Mouse (Mus musculus): ENCODE data around the gene Chpf. TPM values are rescaled to one million over a fixed set of nuclear protein-coding genes. Genes with fewer than 3 reads are reported as not detected.

Gene Chpf
- polyA plus RNA-seq, 1 experiment from 2014 or later: 38.6 TPM

GRCm38 (mm10) chr1:75510154-75510553 lies 31.0 kb upstream of the Chpf start:
- Histone ChIP-seq H3K27ac (ENCODE audit: low read length) (no peak overlapping the region), H3K9ac (replicated peaks; ENCODE audit: low read length) (no peak overlapping the region), H3K27me3 (ENCODE audit: insufficient read depth, low read length) (no peaks in the 10 kb centered on the region), H3K4me3 (ENCODE audit: low read length) (no peak overlapping the region), H3K36me3 (ENCODE audit: insufficient read depth, low read length) (no peaks in the 10 kb centered on the region), H3K4me1 (ENCODE audit: insufficient read depth, low read length) (peaks cover 38% of the 10 kb centered on the region), H3K9me3 (ENCODE audit: low read length) (no peaks in the 10 kb centered on the region), H3K4me2 (replicated peaks; ENCODE audit: low read depth, low read length) (no peak overlapping the region)
- ATAC-seq (ENCODE audit: low FRiP score, low TSS enrichment): no peak
- WGBS: 74% methylated on average over 5 of the region's 5 CpGs

- no peak overlapping the region for H3K4me2 ChIP-seq (replicated peaks; ENCODE audit: low read depth, low read length)
- no peak for ATAC-seq (ENCODE audit: low FRiP score, low TSS enrichment)
Measured at GRCm38 (mm10) chr1:75509586-75509985, 30.5 kb upstream of the Chpf start.

GRCm38 (mm10) chr1:75507006-75507405 lies 27.9 kb upstream of the Chpf start, which contains the start of gene Inha:
Inha (plus strand) TSS chr1:75507077.
- Histone ChIP-seq H3K4me3 (ENCODE audit: low read length) (peak within 1 kb of the TSS; percentile 67), H3K4me1 (ENCODE audit: insufficient read depth, low read length) (peaks cover 58% of the 10 kb centered on the region), H3K27me3 (ENCODE audit: insufficient read depth, low read length) (no peaks in the 10 kb centered on the region), H3K36me3 (ENCODE audit: insufficient read depth, low read length) (peaks cover 13% of the 10 kb centered on the region), H3K4me2 (replicated peaks; ENCODE audit: low read depth, low read length) (peak within 1 kb of the TSS; percentile 96), H3K27ac (ENCODE audit: low read length) (peak within 1 kb of the TSS; percentile 98), H3K9me3 (ENCODE audit: low read length) (no peaks in the 10 kb centered on the region), H3K9ac (replicated peaks; ENCODE audit: low read length) (peak within 1 kb of the TSS; percentile 86)
- no peak for ATAC-seq (ENCODE audit: low FRiP score, low TSS enrichment)
- 41% methylated on average over 10 of the region's 10 CpGs for WGBS

More at GRCm38 (mm10) chr1:75509586-75509985, 30.5 kb upstream of the Chpf start:
- no peaks in the 10 kb centered on the region for H3K36me3 ChIP-seq (ENCODE audit: insufficient read depth, low read length)
- no peaks in the 10 kb centered on the region for H3K27me3 ChIP-seq (ENCODE audit: insufficient read depth, low read length)
- H3K4me3 ChIP-seq (ENCODE audit: low read length): no peak overlapping the region
- H3K4me1 ChIP-seq (ENCODE audit: insufficient read depth, low read length): peaks cover 44% of the 10 kb centered on the region
- 62% methylated on average over 20 of the region's 20 CpGs for WGBS
- no peak overlapping the region for H3K9ac ChIP-seq (replicated peaks; ENCODE audit: low read length)
- H3K9me3 ChIP-seq (ENCODE audit: low read length): no peaks in the 10 kb centered on the region
- 0 out of 2 replicates have a peak overlapping the region, but pooled peaks have one; percentile 25 for H3K27ac ChIP-seq (ENCODE audit: low read length)

GRCm38 (mm10) chr1:75505956-75506831 lies 27.1 kb upstream of the Chpf start, which contains the start of gene Obsl1:
Obsl1 (minus strand) TSS chr1:75506452.
- ATAC-seq (ENCODE audit: low FRiP score, low TSS enrichment): peak; percentile 95
- under 1% methylated on average over 63 of the region's 65 CpGs for WGBS
- no peaks in the 10 kb centered on the region for H3K27me3 ChIP-seq (ENCODE audit: insufficient read depth, low read length)
- H3K36me3 ChIP-seq (ENCODE audit: insufficient read depth, low read length): peaks cover 21% of the 10 kb centered on the region
- peak within 1 kb of the TSS; percentile 98 for H3K27ac ChIP-seq (ENCODE audit: low read length)
- no peaks in the 10 kb centered on the region for H3K9me3 ChIP-seq (ENCODE audit: low read length)
- peaks cover 50% of the 10 kb centered on the region for H3K4me1 ChIP-seq (ENCODE audit: insufficient read depth, low read length)
- peak within 1 kb of the TSS; percentile 86 for H3K9ac ChIP-seq (replicated peaks; ENCODE audit: low read length)
- H3K4me2 ChIP-seq (replicated peaks; ENCODE audit: low read depth, low read length): peak within 1 kb of the TSS; percentile 96
- H3K4me3 ChIP-seq (ENCODE audit: low read length): peak within 1 kb of the TSS; percentile 67

DNA sequence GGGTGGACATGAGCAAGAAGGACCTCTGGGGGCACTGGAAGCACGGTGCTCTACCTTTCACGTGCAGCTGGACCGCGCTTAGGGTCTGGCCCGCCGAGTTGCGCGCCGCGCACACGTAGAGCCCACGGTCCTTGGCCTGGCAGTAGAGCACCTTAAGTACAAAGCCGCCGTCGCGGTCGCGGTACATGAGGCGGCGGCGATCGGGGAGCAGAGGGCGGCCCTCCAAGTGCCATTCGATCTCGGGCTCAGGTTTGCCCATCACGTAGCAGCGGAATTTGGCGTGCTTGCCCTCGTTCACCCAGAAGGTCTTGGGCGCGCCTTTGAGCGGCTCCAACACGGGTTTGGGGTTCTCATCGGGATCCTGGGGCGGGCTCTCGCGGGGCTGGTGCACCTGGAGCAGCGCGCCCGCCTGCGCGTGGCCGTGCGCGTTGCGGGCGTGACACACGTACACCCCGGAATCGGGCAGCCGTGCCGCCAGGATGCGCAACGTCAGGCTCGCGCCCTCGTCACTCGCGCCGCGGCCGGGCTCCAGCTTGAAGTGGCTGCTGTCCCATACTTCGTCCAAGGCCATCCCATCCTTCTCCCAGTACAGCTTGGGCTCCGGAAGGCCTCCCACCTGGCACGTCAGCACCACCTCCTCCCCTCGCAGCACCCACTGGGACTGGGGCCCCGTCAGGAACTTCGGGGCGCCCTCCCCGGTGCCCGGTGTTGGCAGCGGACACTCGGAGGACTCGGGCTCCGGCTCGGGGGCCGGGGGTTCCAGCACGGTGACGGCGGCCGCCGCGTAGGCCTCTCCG lies 26.2 kb upstream of the Chpf start:
- under 1% methylated on average over 84 of the region's 84 CpGs for WGBS
- Histone ChIP-seq H3K9ac (replicated peaks; ENCODE audit: low read length) (peak overlapping the region; percentile 86), H3K4me1 (ENCODE audit: insufficient read depth, low read length) (peaks cover 42% of the 10 kb centered on the region), H3K36me3 (ENCODE audit: insufficient read depth, low read length) (peaks cover 29% of the 10 kb centered on the region), H3K4me3 (ENCODE audit: low read length) (peak overlapping the region; percentile 67), H3K27ac (ENCODE audit: low read length) (peak overlapping the region; percentile 98), H3K27me3 (ENCODE audit: insufficient read depth, low read length) (no peaks in the 10 kb centered on the region), H3K4me2 (replicated peaks; ENCODE audit: low read depth, low read length) (peak overlapping the region; percentile 96), H3K9me3 (ENCODE audit: low read length) (no peaks in the 10 kb centered on the region)
- ATAC-seq (ENCODE audit: low FRiP score, low TSS enrichment): peak; percentile 44

DNA sequence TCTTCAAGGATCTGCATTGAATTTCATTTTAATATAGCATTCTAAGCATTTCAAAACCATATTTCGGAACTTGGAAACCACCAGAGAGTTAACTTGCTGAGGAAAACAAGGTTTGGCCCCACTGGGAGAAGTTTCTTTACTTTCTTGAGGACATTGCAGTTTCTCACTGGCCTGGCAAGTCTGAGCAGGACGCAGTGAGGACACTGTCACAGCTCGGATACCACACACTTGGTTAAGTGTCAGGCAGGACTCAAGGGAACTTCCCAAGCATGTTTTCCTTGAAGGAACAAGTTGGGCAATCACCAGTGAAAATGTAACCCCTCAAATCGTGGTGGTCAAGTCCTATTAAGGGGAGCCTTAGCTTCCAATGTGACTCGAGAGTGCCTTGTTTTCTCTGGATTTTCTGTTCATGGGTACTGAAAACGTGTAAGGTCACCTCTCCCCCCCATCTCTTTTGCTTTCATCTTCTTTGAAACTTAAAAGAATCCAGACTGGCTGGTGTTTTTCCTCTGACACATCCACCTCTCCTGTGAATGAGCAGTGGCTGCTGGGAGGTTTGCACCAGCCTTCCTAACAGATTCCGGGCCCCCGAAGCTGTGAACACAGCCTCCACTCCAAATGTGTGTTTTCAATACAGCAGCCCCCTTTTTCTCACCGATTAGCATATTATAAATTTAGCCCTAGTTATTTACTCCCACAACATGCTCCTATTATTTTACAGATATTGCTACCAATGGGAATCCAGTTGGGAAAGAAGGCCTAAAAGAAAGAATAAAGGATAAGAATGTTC lies 25.3 kb upstream of the Chpf start:
- H3K9ac ChIP-seq (replicated peaks; ENCODE audit: low read length): peak overlapping the region; percentile 86; the same call in 1 of the 2 replicates
- peaks cover 37% of the 10 kb centered on the region for H3K4me1 ChIP-seq (ENCODE audit: insufficient read depth, low read length)
- H3K27ac ChIP-seq (ENCODE audit: low read length): no peak overlapping the region
- H3K9me3 ChIP-seq (ENCODE audit: low read length): no peaks in the 10 kb centered on the region
- no peak for ATAC-seq (ENCODE audit: low FRiP score, low TSS enrichment)
- no peaks in the 10 kb centered on the region for H3K27me3 ChIP-seq (ENCODE audit: insufficient read depth, low read length)
- peaks cover 38% of the 10 kb centered on the region for H3K36me3 ChIP-seq (ENCODE audit: insufficient read depth, low read length)
- 52% methylated on average over 9 of the region's 9 CpGs for WGBS
- H3K4me2 ChIP-seq (replicated peaks; ENCODE audit: low read depth, low read length): peak overlapping the region; percentile 96
- peak overlapping the region; percentile 67 for H3K4me3 ChIP-seq (ENCODE audit: low read length)

DNA sequence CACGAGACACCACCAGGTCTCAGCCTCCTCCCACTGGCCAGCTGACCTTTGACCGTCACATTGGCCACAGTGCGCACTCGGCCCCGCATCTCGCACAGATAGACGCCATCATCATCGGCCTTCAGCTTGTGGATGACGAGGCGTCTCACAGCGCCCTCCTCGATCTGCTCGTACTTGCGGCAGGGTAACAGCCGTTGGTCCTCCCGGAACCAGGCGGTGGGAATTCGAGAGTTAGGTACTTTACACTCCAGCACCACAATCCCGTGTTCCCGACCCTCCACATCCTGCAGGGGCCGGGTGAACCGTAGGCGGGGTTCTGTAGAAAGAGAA lies 24.5 kb upstream of the Chpf start:
- H3K4me1 ChIP-seq (ENCODE audit: insufficient read depth, low read length): peaks cover 37% of the 10 kb centered on the region
- no peaks in the 10 kb centered on the region for H3K27me3 ChIP-seq (ENCODE audit: insufficient read depth, low read length)
- 71% methylated on average over 23 of the region's 23 CpGs for WGBS
- H3K9me3 ChIP-seq (ENCODE audit: low read length): no peaks in the 10 kb centered on the region
- H3K4me2 ChIP-seq (replicated peaks; ENCODE audit: low read depth, low read length): peak overlapping the region; percentile 96; the same call in 1 of the 2 replicates
- no peak for ATAC-seq (ENCODE audit: low FRiP score, low TSS enrichment)
- H3K9ac ChIP-seq (replicated peaks; ENCODE audit: low read length): no peak overlapping the region
- peaks cover 45% of the 10 kb centered on the region for H3K36me3 ChIP-seq (ENCODE audit: insufficient read depth, low read length)
- no peak overlapping the region for H3K27ac ChIP-seq (ENCODE audit: low read length)
- no peak overlapping the region for H3K4me3 ChIP-seq (ENCODE audit: low read length)

GRCm38 (mm10) chr1:75502945-75503650 lies 24.0 kb upstream of the Chpf start:
- H3K4me1 ChIP-seq (ENCODE audit: insufficient read depth, low read length): peaks cover 37% of the 10 kb centered on the region
- H3K27me3 ChIP-seq (ENCODE audit: insufficient read depth, low read length): no peaks in the 10 kb centered on the region
- no peak overlapping the region for H3K4me2 ChIP-seq (replicated peaks; ENCODE audit: low read depth, low read length)
- 84% methylated on average over 24 of the region's 25 CpGs for WGBS
- no peaks in the 10 kb centered on the region for H3K9me3 ChIP-seq (ENCODE audit: low read length)
- no peak for ATAC-seq (ENCODE audit: low FRiP score, low TSS enrichment)
- no peak overlapping the region for H3K4me3 ChIP-seq (ENCODE audit: low read length)
- no peak overlapping the region for H3K9ac ChIP-seq (replicated peaks; ENCODE audit: low read length)
- no peak overlapping the region for H3K27ac ChIP-seq (ENCODE audit: low read length)
- H3K36me3 ChIP-seq (ENCODE audit: insufficient read depth, low read length): peaks cover 51% of the 10 kb centered on the region

GRCm38 (mm10) chr1:75501905-75502304 lies 22.8 kb upstream of the Chpf start:
- H3K4me2 ChIP-seq (replicated peaks; ENCODE audit: low read depth, low read length): no peak overlapping the region
- no peaks in the 10 kb centered on the region for H3K9me3 ChIP-seq (ENCODE audit: low read length)
- ATAC-seq (ENCODE audit: low FRiP score, low TSS enrichment): no peak
- H3K27ac ChIP-seq (ENCODE audit: low read length): no peak overlapping the region
- no peaks in the 10 kb centered on the region for H3K27me3 ChIP-seq (ENCODE audit: insufficient read depth, low read length)
- H3K4me3 ChIP-seq (ENCODE audit: low read length): no peak overlapping the region
- no peak overlapping the region for H3K9ac ChIP-seq (replicated peaks; ENCODE audit: low read length)
- peaks cover 28% of the 10 kb centered on the region for H3K4me1 ChIP-seq (ENCODE audit: insufficient read depth, low read length)
- WGBS: 97% methylated on average over 9 of the region's 9 CpGs
- peaks cover 61% of the 10 kb centered on the region for H3K36me3 ChIP-seq (ENCODE audit: insufficient read depth, low read length)

Measured in kidney, embryonic 16.5 days (tissue).